In the genomic region with DNA sequence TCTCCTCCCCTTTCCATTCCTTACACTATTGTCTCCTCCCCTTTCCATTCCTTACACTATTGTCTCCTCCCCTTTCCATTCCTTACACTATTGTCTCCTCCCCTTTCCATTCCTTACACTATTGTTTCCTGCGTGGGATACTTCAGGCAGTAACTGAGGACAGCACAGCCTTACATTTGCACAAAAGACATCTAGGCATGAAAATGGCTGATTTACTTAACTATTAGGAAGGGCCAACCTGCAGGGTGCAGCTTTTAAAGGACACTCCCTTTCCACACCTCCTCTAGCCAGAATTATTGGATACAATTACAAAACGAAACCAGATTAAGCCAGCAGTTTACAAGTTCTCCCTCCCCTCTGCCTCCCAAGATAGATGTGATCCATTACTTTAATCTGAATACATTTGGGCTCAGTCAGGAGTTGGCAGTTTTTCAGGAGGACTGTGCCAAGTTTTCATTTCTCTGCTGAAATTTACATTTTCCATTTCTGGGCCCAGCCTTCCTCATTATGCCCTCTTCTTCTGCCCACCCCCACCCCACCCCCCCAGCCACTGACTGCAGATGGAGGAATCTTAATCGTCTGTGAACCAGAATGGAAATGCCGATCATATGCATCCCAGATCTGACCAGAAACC, we compare ENCODE assay signal across 8 mouse cellular contexts. TPM values are rescaled to one million over a fixed set of nuclear protein-coding genes. Genes with fewer than 3 reads are reported as not detected.
DNase-seq lines count a peak whose midpoint lies in the region; ATAC-seq lines count a peak whose summit lies in the region.

No protein-coding gene starts in this region.

- no peak overlapping the region for H3K9ac ChIP-seq in lung, embryonic 15.5 days

- H3K9me3 ChIP-seq in lung, embryonic 15.5 days: no peaks in the 10 kb centered on the region

- H3K4me2 ChIP-seq in lung, embryonic 15.5 days: peak overlapping the region; percentile 13; the same call in 1 of the 2 replicates

- no peak for DNase-seq in lung, postnatal 36 days
- DNase-seq in brain, embryonic 18.5 days (ENCODE audit: low read depth, low spot score): peak; percentile 79
- peak; percentile 48 to 82 for DNase-seq in layer of hippocampus, adult 18-20 months (ENCODE audit: low spot score in 2 of 2)
- DNase-seq in right cerebral cortex, postnatal 25 days: peak; percentile 44
- no peak for DNase-seq in retina, embryonic 14.5 days (ENCODE audit: low spot score)
- no peak for DNase-seq in cerebellum, postnatal 36 days

- peaks cover 8% of the 10 kb centered on the region; the same call in 1 of the 2 replicates for H3K4me1 ChIP-seq in lung, embryonic 15.5 days

- H3K27me3 ChIP-seq in lung, embryonic 15.5 days: no peaks in the 10 kb centered on the region

- H3K4me3 ChIP-seq in lung, embryonic 15.5 days: 0 out of 2 replicates have a peak overlapping the region, but pooled peaks have one; percentile 13

- WGBS in lung, embryonic 15.5 days: 34% methylated on average over 4 of the region's 4 CpGs

- no peak overlapping the region for H3K27ac ChIP-seq in lung, embryonic 15.5 days

- no peaks in the 10 kb centered on the region for H3K36me3 ChIP-seq in lung, embryonic 15.5 days

- peak; percentile 74; the same call in 1 of the 2 replicates for ATAC-seq in lung, embryonic 15.5 days (ENCODE audit: borderline replicate concordance, extremely low read depth, low FRiP score, low TSS enrichment)
- ATAC-seq in erythroid progenitor cell, adult 5-6 weeks (replicated peaks; ENCODE audit: low FRiP score, poor library complexity, severe bottlenecking): no peak

RNA-seq across cellular contexts. Expression of gene Fam126a, which starts 15.6 kb away (rescaled TPM):
- 17.4 and 18.2 TPM in 2 replicates for polyA plus RNA-seq in lung, embryonic 15.5 days (2015; fragmentation: Nextera tagmentation; extraction: Ambion mirVana)
- total RNA-seq in layer of hippocampus, adult 18-20 months (2021): 10 to 100 TPM; 25.9 to 26.8 TPM
- 145 and 170 TPM in 2 replicates for total RNA-seq in erythroid progenitor cell, adult 5-6 weeks (2015; ENCODE audit: low replicate concordance)
- 145 and 177 TPM in 2 replicates for total RNA-seq in erythroid progenitor cell, adult 5-6 weeks (2017; ENCODE audit: low replicate concordance)

RNA-seq across cellular contexts. Expression of gene Klhl7, which starts 54.3 kb away (rescaled TPM):
- 46.6 and 47.8 TPM in 2 replicates for polyA plus RNA-seq in lung, embryonic 15.5 days (2015; fragmentation: Nextera tagmentation; extraction: Ambion mirVana)
- 10 to 100 TPM; 87.9 to 91.3 TPM for total RNA-seq in layer of hippocampus, adult 18-20 months (2021)
- 79.3 and 83.4 TPM in 2 replicates for total RNA-seq in erythroid progenitor cell, adult 5-6 weeks (2015; ENCODE audit: low replicate concordance)
- 56.4 and 71.6 TPM in 2 replicates for total RNA-seq in erythroid progenitor cell, adult 5-6 weeks (2017; ENCODE audit: low replicate concordance)

Comparison
In these comparisons a context has a peak if more than half of its experiments do, and no peak if none do; other contexts are left out.
1. DNase-seq: peak in brain, embryonic 18.5 days (single experiment), layer of hippocampus, adult 18-20 months (2 of 2) and right cerebral cortex, postnatal 25 days (single experiment); none in lung, postnatal 36 days (single experiment), retina, embryonic 14.5 days (single experiment) and cerebellum, postnatal 36 days (0 of 2).
2. RNA of gene Fam126a, which starts 15.6 kb away (total RNA-seq): 145 to 177 TPM in erythroid progenitor cell, adult 5-6 weeks; 25.9 to 26.8 TPM in layer of hippocampus, adult 18-20 months; every median in the first group is over 4 times any median in the second.